Mouse (Mus musculus) megakaryocyte progenitor cell, adult 5-6 weeks (primary cell): ENCODE results near the gene Med11. TPM values are rescaled to one million over a fixed set of nuclear protein-coding genes. Genes with fewer than 3 reads are reported as not detected.
A peak's percentile ranks its signal among the peaks of the same experiment; 100 is the strongest.

Experiments used
- ATAC-seq: replicated peaks from 2 replicates; pipeline ENCODE4 v1.8.0; 2016; ENCODE audit warnings: mild to moderate bottlenecking, moderate TSS enrichment, inconsistent platforms; ENCODE audit not compliant: poor library complexity
- total RNA-seq, 2 experiments: library from RNA; stranded (forward) in 1 of 2; stranded (reverse) in 1 of 2; fragments of 157-497, 149-512 nt in 1 of 2; fragments of 200-1000 nt in 1 of 2; gene quantifications; 2 replicates each; pipeline versions ENCODE4 v1.2.3 to v1.2.4; 2015 to 2017

Gene Med11
- total RNA-seq, 2 experiments from 2014 or later, result 37.0 to 37.1 TPM

GRCm38 (mm10) chr11:70499566-70500475, 48.1 kb downstream of the Med11 start:
- ATAC-seq, result 0 out of 2 replicates have a peak, but pooled peaks have one; percentile 29

DNA sequence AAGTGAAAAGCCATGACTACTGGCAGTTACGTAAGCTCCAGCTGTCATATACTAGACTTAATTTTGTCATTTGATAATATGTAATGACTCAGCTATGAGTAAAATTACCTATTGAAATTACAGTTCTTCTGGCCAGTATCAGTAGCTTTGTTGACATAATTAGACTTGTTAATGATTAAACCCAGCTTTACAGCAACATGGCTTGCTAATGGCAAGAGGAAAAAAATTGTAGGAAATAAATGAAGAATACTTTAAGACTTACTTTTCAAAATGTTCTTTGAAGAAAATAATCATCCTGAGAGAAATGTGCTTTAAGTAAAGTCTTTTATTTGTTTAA, 48.7 kb downstream of the Med11 start:
- no peak for ATAC-seq

DNA sequence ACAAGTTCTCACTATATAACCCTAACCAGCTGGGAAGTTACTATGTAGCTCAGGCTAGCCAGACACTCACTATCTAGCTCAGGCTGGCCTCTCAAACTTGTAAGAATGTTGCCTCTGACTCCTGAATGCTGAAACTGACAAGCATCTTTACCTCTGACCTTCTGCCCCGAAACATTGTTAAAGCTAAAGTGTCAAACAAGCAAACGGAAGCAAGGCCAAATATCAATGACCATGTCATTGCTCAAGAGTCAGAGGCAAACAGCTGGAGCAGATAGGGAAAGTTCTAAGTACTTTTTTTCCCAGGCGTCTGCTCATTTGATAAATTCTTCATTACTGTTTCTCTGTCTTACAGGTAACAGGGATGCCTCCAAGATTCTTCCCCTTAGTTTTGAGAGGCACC, 50.3 kb downstream of the Med11 start:
- no peak for ATAC-seq

Other genes with a start within 250 kb of the Med11 start
Only the 30 nearest of the 31 such genes appear.
- not detected in 2 replicates for gene Slc16a11, start 239.2 kb upstream of the Med11 start, total RNA-seq (2015)
- gene Slc16a11, start 239.2 kb upstream of the Med11 start, total RNA-seq (2017), result not detected in 2 replicates
- gene Slc16a13, start 230.9 kb upstream of the Med11 start, total RNA-seq (2015), result 4.4 and 7.0 TPM in 2 replicates
- 2.5 and 4.6 TPM in 2 replicates for gene Slc16a13, start 230.9 kb upstream of the Med11 start, total RNA-seq (2017)
- 0.17 TPM in 1 of 2 replicates, not detected in the other for gene Bcl6b, start 222.1 kb upstream of the Med11 start, total RNA-seq (2015)
- not detected in 2 replicates for gene Bcl6b, start 222.1 kb upstream of the Med11 start, total RNA-seq (2017)
- gene 0610010K14Rik, start 214.0 kb upstream of the Med11 start, total RNA-seq (2015), result 73.4 and 77.3 TPM in 2 replicates
- 24.4 and 31.2 TPM in 2 replicates for gene 0610010K14Rik, start 214.0 kb upstream of the Med11 start, total RNA-seq (2017)
- 3.4 and 4.1 TPM in 2 replicates for gene Gm21988, start 212.1 kb upstream of the Med11 start, total RNA-seq (2015)
- gene Gm21988, start 212.1 kb upstream of the Med11 start, total RNA-seq (2017), result 0.10 and 2.4 TPM in 2 replicates
- gene Rnasek, start 212.1 kb upstream of the Med11 start, total RNA-seq (2015), result 134 and 151 TPM in 2 replicates
- gene Rnasek, start 212.1 kb upstream of the Med11 start, total RNA-seq (2017), result 19.3 and 29.4 TPM in 2 replicates
- gene Alox12, start 196.6 kb upstream of the Med11 start, total RNA-seq (2015), result 0.27 TPM in 1 of 2 replicates, not detected in the other
- gene Alox12, start 196.6 kb upstream of the Med11 start, total RNA-seq (2017), result not detected in 2 replicates
- gene Alox12e, start 129.3 kb upstream of the Med11 start, total RNA-seq (2015), result 0.39 TPM in 1 of 2 replicates, not detected in the other
- not detected in 2 replicates for gene Alox12e, start 129.3 kb upstream of the Med11 start, total RNA-seq (2017)
- gene Alox15, start 99.9 kb upstream of the Med11 start, total RNA-seq (2015), result 1.4 and 1.6 TPM in 2 replicates
- 1.2 TPM in 2 replicates for gene Alox15, start 99.9 kb upstream of the Med11 start, total RNA-seq (2017)
- 27.1 and 28.4 TPM in 2 replicates for gene Pelp1, start 41.9 kb upstream of the Med11 start, total RNA-seq (2015)
- 9.5 and 16.8 TPM in 2 replicates for gene Pelp1, start 41.9 kb upstream of the Med11 start, total RNA-seq (2017)
- 43.9 and 47.7 TPM in 2 replicates for gene Arrb2, start 19.3 kb upstream of the Med11 start, total RNA-seq (2015)
- 31.4 and 48.0 TPM in 2 replicates for gene Arrb2, start 19.3 kb upstream of the Med11 start, total RNA-seq (2017)
- gene Zmynd15, start 7.5 kb downstream of the Med11 start, total RNA-seq (2015), result not detected in 2 replicates
- 0.25 TPM in 1 of 2 replicates, not detected in the other for gene Zmynd15, start 7.5 kb downstream of the Med11 start, total RNA-seq (2017)
- 0.29 and 0.67 TPM in 2 replicates for gene Cxcl16, start 8.1 kb downstream of the Med11 start, total RNA-seq (2015)
- gene Cxcl16, start 8.1 kb downstream of the Med11 start, total RNA-seq (2017), result 0.24 TPM in 1 of 2 replicates, not detected in the other
- not detected in 2 replicates for gene Tm4sf5, start 53.3 kb downstream of the Med11 start, total RNA-seq (2015)
- not detected in 2 replicates for gene Tm4sf5, start 53.3 kb downstream of the Med11 start, total RNA-seq (2017)
- gene Vmo1, start 62.7 kb downstream of the Med11 start, total RNA-seq (2015), result not detected in 2 replicates
- gene Vmo1, start 62.7 kb downstream of the Med11 start, total RNA-seq (2017), result not detected in 2 replicates
- not detected in 2 replicates for gene Gltpd2, start 67.3 kb downstream of the Med11 start, total RNA-seq (2015)
- gene Gltpd2, start 67.3 kb downstream of the Med11 start, total RNA-seq (2017), result not detected in 2 replicates
- gene Psmb6, start 73.4 kb downstream of the Med11 start, total RNA-seq (2015), result 141 and 153 TPM in 2 replicates
- gene Psmb6, start 73.4 kb downstream of the Med11 start, total RNA-seq (2017), result 272 and 309 TPM in 2 replicates
- not detected in 2 replicates for gene Gm40193, start 81.0 kb downstream of the Med11 start, total RNA-seq (2015)
- not detected in 2 replicates for gene Gm40193, start 81.0 kb downstream of the Med11 start, total RNA-seq (2017)
- gene Pld2, start 88.1 kb downstream of the Med11 start, total RNA-seq (2015), result 0.07 and 0.90 TPM in 2 replicates
- 0.25 and 0.81 TPM in 2 replicates for gene Pld2, start 88.1 kb downstream of the Med11 start, total RNA-seq (2017)
- 14.4 and 18.0 TPM in 2 replicates for gene Mink1, start 111.0 kb downstream of the Med11 start, total RNA-seq (2015)
- gene Mink1, start 111.0 kb downstream of the Med11 start, total RNA-seq (2017), result 12.5 and 16.5 TPM in 2 replicates
- gene 4930544D05Rik, start 163.9 kb downstream of the Med11 start, total RNA-seq (2015), result not detected in 2 replicates
- gene 4930544D05Rik, start 163.9 kb downstream of the Med11 start, total RNA-seq (2017), result not detected in 2 replicates
- gene Chrne, start 167.3 kb downstream of the Med11 start, total RNA-seq (2015), result not detected in 2 replicates
- 0.17 TPM in 1 of 2 replicates, not detected in the other for gene Chrne, start 167.3 kb downstream of the Med11 start, total RNA-seq (2017)
- gene Gp1ba, start 187.2 kb downstream of the Med11 start, total RNA-seq (2015), result 0.66 and 2.3 TPM in 2 replicates
- 0.08 and 0.20 TPM in 2 replicates for gene Gp1ba, start 187.2 kb downstream of the Med11 start, total RNA-seq (2017)
- gene Rnf167, start 195.3 kb downstream of the Med11 start, total RNA-seq (2015), result 39.3 and 44.8 TPM in 2 replicates
- gene Rnf167, start 195.3 kb downstream of the Med11 start, total RNA-seq (2017), result 30.7 and 37.4 TPM in 2 replicates
- gene Slc25a11, start 195.6 kb downstream of the Med11 start, total RNA-seq (2015), result 59.5 and 73.9 TPM in 2 replicates
- gene Slc25a11, start 195.6 kb downstream of the Med11 start, total RNA-seq (2017), result 46.6 and 52.7 TPM in 2 replicates
- gene Pfn1, start 202.7 kb downstream of the Med11 start, total RNA-seq (2015), result 1,057 and 1,218 TPM in 2 replicates
- gene Pfn1, start 202.7 kb downstream of the Med11 start, total RNA-seq (2017), result 491 and 574 TPM in 2 replicates
- 4.1 and 6.2 TPM in 2 replicates for gene Eno3, start 205.3 kb downstream of the Med11 start, total RNA-seq (2015)
- 7.2 and 9.5 TPM in 2 replicates for gene Eno3, start 205.3 kb downstream of the Med11 start, total RNA-seq (2017)
- gene Spag7, start 217.5 kb downstream of the Med11 start, total RNA-seq (2015), result 102 and 109 TPM in 2 replicates
- 68.6 and 71.8 TPM in 2 replicates for gene Spag7, start 217.5 kb downstream of the Med11 start, total RNA-seq (2017)
- 9.1 and 9.2 TPM in 2 replicates for gene Camta2, start 236.2 kb downstream of the Med11 start, total RNA-seq (2015)
- gene Camta2, start 236.2 kb downstream of the Med11 start, total RNA-seq (2017), result 2.0 and 5.1 TPM in 2 replicates
- gene Inca1, start 248.2 kb downstream of the Med11 start, total RNA-seq (2015), result 0.20 TPM in 1 of 2 replicates, not detected in the other
- 0.50 TPM in 1 of 2 replicates, not detected in the other for gene Inca1, start 248.2 kb downstream of the Med11 start, total RNA-seq (2017)